Mouse (Mus musculus) midbrain, embryonic 13.5 days (tissue): ENCODE data around the gene C87436. TPM values are rescaled to one million over a fixed set of nuclear protein-coding genes. Genes with fewer than 3 reads are reported as not detected.

Experiments used
- ATAC-seq: fragments of 200-750 bp; cut with Nextera tagmentation; 2 replicates; pipeline ENCODE4 v1.8.0; 2017; ENCODE audit warnings: mild to moderate bottlenecking, moderate TSS enrichment, moderate library complexity
- H3K27ac ChIP-seq: fragments of 300-500 bp; sonication (generic); 2 replicates; pipeline ENCODE4 v1.5.1; 2015; ENCODE audit warnings: inconsistent platforms, mild to moderate bottlenecking, moderate library complexity
- H3K27me3 ChIP-seq: fragments of 300-500 bp; sonication (generic); 2 replicates; pipeline ENCODE4 v1.6.1; 2015; ENCODE audit warnings: mild to moderate bottlenecking, inconsistent platforms
- H3K36me3 ChIP-seq: fragments of 300-500 bp; sonication (generic); 2 replicates; pipeline ENCODE4 v1.6.1; 2015; ENCODE audit warnings: mild to moderate bottlenecking, inconsistent platforms
- H3K4me1 ChIP-seq: fragments of 300-500 bp; sonication (generic); replicated peaks from 2 replicates; pipeline ENCODE4 v1.6.1; 2015; ENCODE audit warnings: inconsistent platforms
- H3K4me2 ChIP-seq: fragments of 300-500 bp; sonication (generic); replicated peaks from 2 replicates; pipeline ENCODE4 v1.6.1; 2015; ENCODE audit warnings: moderate library complexity, mild to moderate bottlenecking, inconsistent platforms
- H3K4me3 ChIP-seq: fragments of 300-500 bp; sonication (generic); replicated peaks from 2 replicates; pipeline ENCODE4 v1.5.1; 2015; ENCODE audit warnings: mild to moderate bottlenecking, inconsistent platforms
- H3K9ac ChIP-seq: fragments of 300-500 bp; sonication (generic); replicated peaks from 2 replicates; pipeline ENCODE4 v1.6.1; 2015; ENCODE audit warnings: mild to moderate bottlenecking, inconsistent platforms
- H3K9me3 ChIP-seq: fragments of 300-500 bp; sonication (generic); 2 replicates; pipeline ENCODE4 v1.6.1; 2016; ENCODE audit warnings: mild to moderate bottlenecking, inconsistent platforms
- WGBS: fragments of 180-500 bp; shearing (Covaris S2); methylation state at CpG from one replicate; pipeline ENCODE4 v1.1.7; 2015; 5-methylcytosine and 5-hydroxymethylcytosine counted together
- polyA plus RNA-seq: library from polyadenylated mRNA; unstranded; fragments of >200 nt; fragmentation: Nextera tagmentation; extraction: Ambion mirVana; gene quantifications from 2 replicates; pipeline ENCODE4 v1.2.1, GENCODE M21; 2015

The C87436 gene
- polyA plus RNA-seq, 1 experiment from 2014 or later = 28.8 TPM

- no peak for ATAC-seq
- 72% methylated on average over 7 of the region's 7 CpGs for WGBS
- no peaks in the 10 kb centered on the region for H3K9me3 ChIP-seq
- no peak overlapping the region for H3K4me3 ChIP-seq
- no peaks in the 10 kb centered on the region for H3K4me1 ChIP-seq
- no peaks in the 10 kb centered on the region for H3K27me3 ChIP-seq
- H3K36me3 ChIP-seq = no peaks in the 10 kb centered on the region
- no peak overlapping the region for H3K27ac ChIP-seq
- H3K9ac ChIP-seq = no peak overlapping the region
- no peak overlapping the region for H3K4me2 ChIP-seq
Observed at GRCm38 (mm10) chr6:86505671-86506070, 67.5 kb downstream of the C87436 start.

GRCm38 (mm10) chr6:86506309-86506708 is 68.1 kb downstream of the C87436 start:
- H3K4me3 ChIP-seq = no peak overlapping the region
- H3K36me3 ChIP-seq = no peaks in the 10 kb centered on the region
- no peaks in the 10 kb centered on the region for H3K27me3 ChIP-seq
- H3K27ac ChIP-seq = no peak overlapping the region
- H3K4me2 ChIP-seq = no peak overlapping the region
- H3K9ac ChIP-seq = no peak overlapping the region
- no peaks in the 10 kb centered on the region for H3K4me1 ChIP-seq
- no peak for ATAC-seq
- no peaks in the 10 kb centered on the region for H3K9me3 ChIP-seq
- 82% methylated on average over 3 of the region's 3 CpGs for WGBS

DNA sequence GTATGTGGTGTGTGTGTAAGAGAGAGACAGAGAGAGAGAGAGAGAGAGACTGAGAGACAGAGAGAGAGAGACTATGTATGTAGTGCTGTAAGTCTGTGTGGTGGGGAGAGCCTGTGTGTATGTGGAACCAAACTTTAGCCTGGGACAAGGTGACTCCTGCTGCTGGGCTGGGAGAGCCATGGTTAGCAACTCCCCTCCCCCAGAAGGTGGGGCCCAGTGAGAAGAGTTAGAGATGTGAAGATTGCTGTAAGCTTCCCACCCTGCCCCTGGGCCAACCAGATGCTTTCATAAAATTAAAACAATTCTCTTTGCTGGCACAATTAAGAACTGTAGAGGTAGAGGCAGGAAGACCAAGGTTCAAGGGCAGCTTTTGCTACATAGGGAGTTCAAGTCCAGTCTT is 68.9 kb downstream of the C87436 start:
- Histone ChIP-seq H3K4me2 (no peak overlapping the region), H3K9me3 (no peaks in the 10 kb centered on the region), H3K36me3 (no peaks in the 10 kb centered on the region), H3K27me3 (no peaks in the 10 kb centered on the region), H3K27ac (no peak overlapping the region), H3K4me1 (no peaks in the 10 kb centered on the region), H3K4me3 (no peak overlapping the region), H3K9ac (no peak overlapping the region)
- no peak for ATAC-seq

DNA sequence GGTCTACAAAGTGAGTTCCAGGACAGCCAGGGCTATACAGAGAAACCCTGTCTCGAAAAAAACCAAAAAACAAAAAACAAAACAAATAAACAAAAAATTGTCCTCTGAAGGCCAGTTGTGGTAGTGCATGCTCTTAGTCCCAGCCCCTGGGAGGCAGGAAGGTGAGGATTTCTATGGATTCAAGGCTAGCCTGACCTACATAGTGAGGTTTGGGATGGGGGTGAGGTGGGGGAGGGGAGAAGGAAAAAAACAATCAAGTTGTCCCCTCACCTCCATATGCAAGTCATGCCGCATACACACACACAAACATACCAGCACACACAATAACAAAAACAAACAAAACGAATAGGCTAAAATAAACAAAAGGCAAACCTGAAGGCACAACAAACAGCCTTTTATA is 70.6 kb downstream of the C87436 start:
- H3K4me3 ChIP-seq = no peak overlapping the region
- H3K9ac ChIP-seq = no peak overlapping the region
- H3K4me1 ChIP-seq = no peaks in the 10 kb centered on the region
- no peak for ATAC-seq
- no peaks in the 10 kb centered on the region for H3K27me3 ChIP-seq
- H3K27ac ChIP-seq = no peak overlapping the region
- H3K4me2 ChIP-seq = no peak overlapping the region
- H3K9me3 ChIP-seq = no peaks in the 10 kb centered on the region
- WGBS = 81% methylated on average over 3 of the region's 3 CpGs
- H3K36me3 ChIP-seq = no peaks in the 10 kb centered on the region

DNA sequence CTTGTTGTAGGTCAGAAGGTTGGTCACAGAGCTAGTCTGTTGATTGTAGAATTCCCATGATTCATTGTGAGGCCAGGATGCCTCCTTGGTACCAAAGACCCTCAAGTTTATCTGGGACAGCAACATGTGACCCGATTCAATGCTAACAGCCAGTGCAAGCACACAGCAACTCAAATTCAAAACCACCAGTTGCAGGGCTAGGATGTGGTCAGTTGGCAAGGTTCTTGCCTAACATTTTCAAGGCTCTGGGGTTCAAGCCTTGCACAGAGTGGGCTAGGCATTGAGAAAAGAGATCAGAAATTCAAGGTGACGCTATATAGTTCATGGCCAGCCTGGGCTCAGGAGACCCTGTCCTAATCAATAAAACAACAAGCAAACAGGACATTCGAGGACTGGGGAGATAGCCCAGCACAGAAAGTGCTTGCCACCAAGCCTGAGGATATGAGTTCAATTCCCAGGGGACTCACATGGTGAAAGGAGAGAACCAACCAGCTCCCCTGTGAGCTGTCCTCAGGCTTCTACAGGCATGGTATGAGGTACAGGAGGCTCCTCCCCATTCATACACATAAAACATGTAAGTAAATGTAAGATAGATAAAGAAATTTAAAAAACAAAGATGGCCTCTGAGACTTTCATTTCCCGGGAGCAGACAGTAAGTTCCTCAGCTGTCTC is 71.2 kb downstream of the C87436 start:
- no peaks in the 10 kb centered on the region for H3K36me3 ChIP-seq
- WGBS = 87% methylated on average over 4 of the region's 4 CpGs

DNA sequence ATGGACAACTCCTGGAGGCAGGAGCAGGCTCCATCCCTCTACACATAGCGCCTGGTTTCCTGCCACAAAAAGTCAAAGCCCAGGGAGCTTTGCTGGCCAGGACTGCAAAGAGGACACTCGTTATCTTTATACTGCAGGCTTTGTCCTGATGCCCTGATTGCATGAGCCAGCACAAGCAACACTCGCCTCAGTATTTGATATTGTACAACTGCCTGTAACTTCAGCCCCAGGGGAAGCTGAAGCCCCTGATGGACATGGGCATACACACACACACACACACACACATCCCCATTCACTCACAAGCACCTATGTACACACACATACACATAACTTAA is 71.7 kb downstream of the C87436 start:
- H3K4me3 ChIP-seq = no peak overlapping the region
- WGBS = 66% methylated on average over 3 of the region's 3 CpGs

More for the DNA sequence above, 71.2 kb downstream of the C87436 start:
- no peak overlapping the region for H3K4me2 ChIP-seq
- ATAC-seq = no peak
- H3K9ac ChIP-seq = no peak overlapping the region
- no peak overlapping the region for H3K27ac ChIP-seq
- no peak overlapping the region for H3K4me3 ChIP-seq
- no peaks in the 10 kb centered on the region for H3K9me3 ChIP-seq
- H3K27me3 ChIP-seq = no peaks in the 10 kb centered on the region
- H3K4me1 ChIP-seq = no peaks in the 10 kb centered on the region

GRCm38 (mm10) chr6:86510979-86511378 is 72.8 kb downstream of the C87436 start:
- Histone ChIP-seq H3K9me3 (no peaks in the 10 kb centered on the region), H3K4me1 (no peaks in the 10 kb centered on the region), H3K27me3 (no peaks in the 10 kb centered on the region), H3K4me2 (no peak overlapping the region), H3K4me3 (no peak overlapping the region), H3K9ac (no peak overlapping the region), H3K36me3 (no peaks in the 10 kb centered on the region), H3K27ac (no peak overlapping the region)
- no peak for ATAC-seq
- 92% methylated on average over 4 of the region's 4 CpGs for WGBS

More for the DNA sequence above, 71.7 kb downstream of the C87436 start:
- H3K9ac ChIP-seq = no peak overlapping the region
- H3K27me3 ChIP-seq = no peaks in the 10 kb centered on the region
- H3K4me2 ChIP-seq = no peak overlapping the region
- H3K36me3 ChIP-seq = no peaks in the 10 kb centered on the region
- no peaks in the 10 kb centered on the region for H3K4me1 ChIP-seq
- H3K27ac ChIP-seq = no peak overlapping the region
- no peak for ATAC-seq
- H3K9me3 ChIP-seq = no peaks in the 10 kb centered on the region

- Histone ChIP-seq H3K9ac (no peak overlapping the region), H3K27ac (no peak overlapping the region), H3K4me1 (no peaks in the 10 kb centered on the region)
Observed at GRCm38 (mm10) chr6:86513296-86513695, 75.1 kb downstream of the C87436 start.

DNA sequence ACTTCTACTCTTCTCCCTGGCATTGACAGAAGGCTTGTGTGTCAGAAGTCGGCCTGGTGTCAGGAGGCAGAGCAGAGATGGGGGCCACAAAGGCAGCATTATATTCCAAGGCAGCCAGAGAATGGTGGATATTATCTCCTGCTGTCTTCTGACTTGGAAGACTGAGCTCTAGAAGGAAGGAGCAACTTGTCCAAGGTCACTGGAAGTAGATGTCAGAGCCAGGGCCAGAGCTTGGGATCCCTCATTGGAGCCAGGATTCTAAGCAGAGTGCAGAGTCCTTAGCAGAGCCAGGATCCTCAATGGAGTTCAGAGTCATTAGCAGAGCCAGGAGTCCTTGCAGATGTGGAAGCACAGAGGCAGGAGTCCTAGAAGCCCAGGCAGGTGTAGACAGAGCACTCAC is 77.8 kb downstream of the C87436 start:
- Histone ChIP-seq H3K27me3 (no peaks in the 10 kb centered on the region), H3K4me2 (no peak overlapping the region), H3K27ac (no peak overlapping the region), H3K4me3 (no peak overlapping the region), H3K9ac (no peak overlapping the region), H3K4me1 (no peaks in the 10 kb centered on the region), H3K9me3 (no peaks in the 10 kb centered on the region), H3K36me3 (peaks cover 3% of the 10 kb centered on the region)
- 71% methylated on average over 1 of the region's 1 CpGs for whole genome bisulfite sequencing
- ATAC-seq = no peak

More at GRCm38 (mm10) chr6:86513296-86513695, 75.1 kb downstream of the C87436 start:
- H3K4me3 ChIP-seq = no peak overlapping the region
- H3K9me3 ChIP-seq = no peaks in the 10 kb centered on the region
- H3K27me3 ChIP-seq = no peaks in the 10 kb centered on the region
- H3K4me2 ChIP-seq = no peak overlapping the region
- H3K36me3 ChIP-seq = no peaks in the 10 kb centered on the region
- no peak for ATAC-seq
- WGBS = 95% methylated on average over 4 of the region's 4 CpGs

- Histone ChIP-seq H3K27ac (no peak overlapping the region), H3K9me3 (no peaks in the 10 kb centered on the region), H3K9ac (no peak overlapping the region), H3K4me3 (no peak overlapping the region), H3K27me3 (no peaks in the 10 kb centered on the region), H3K4me1 (peaks cover 19% of the 10 kb centered on the region), H3K36me3 (peaks cover 22% of the 10 kb centered on the region), H3K4me2 (no peak overlapping the region)
- WGBS = 85% methylated on average over 3 of the region's 3 CpGs
- ATAC-seq = no peak
Observed at GRCm38 (mm10) chr6:86519767-86520345, 81.7 kb downstream of the C87436 start.

- H3K27ac ChIP-seq = no peak overlapping the region
Observed at GRCm38 (mm10) chr6:86522001-86522911, 84.1 kb downstream of the C87436 start.

More at GRCm38 (mm10) chr6:86522001-86522911, 84.1 kb downstream of the C87436 start:
- no peak for ATAC-seq
- H3K9me3 ChIP-seq = no peaks in the 10 kb centered on the region
- H3K9ac ChIP-seq = peak overlapping the region; percentile 98; the same call in 1 of the 2 replicates
- H3K4me1 ChIP-seq = peaks cover 19% of the 10 kb centered on the region
- peak overlapping the region; percentile 91 for H3K4me3 ChIP-seq
- 83% methylated on average over 5 of the region's 5 CpGs for WGBS
- H3K4me2 ChIP-seq = peak overlapping the region; percentile 95
- H3K36me3 ChIP-seq = peaks cover 22% of the 10 kb centered on the region
- no peaks in the 10 kb centered on the region for H3K27me3 ChIP-seq
